Mouse (Mus musculus) gastrocnemius, postnatal 36 days (tissue): ENCODE measurements around the gene Nfil3. TPM values are rescaled to one million over a fixed set of nuclear protein-coding genes. Genes with fewer than 3 reads are reported as not detected.
A peak's percentile ranks its signal among the peaks of the same experiment; 100 is the strongest.

Experiments used
- DNase-seq, 2 experiments: peaks; one replicate each; pipeline ENCODE4 v3.0.0; 2022
- intact Hi-C: fragments of 180-260 bp; cut with DNase I; formaldehyde crosslinking; loops from one replicate; pipeline ENCODE4 v1.15.1; 2025
- total RNA-seq, 2 experiments: library from RNA; stranded (reverse); gene quantifications; 2 replicates each; pipeline ENCODE4 v1.2.3; 2021

Nfil3 gene
- total RNA-seq, 2 experiments from 2014 or later = 20.0 to 60.9 TPM

DNA sequence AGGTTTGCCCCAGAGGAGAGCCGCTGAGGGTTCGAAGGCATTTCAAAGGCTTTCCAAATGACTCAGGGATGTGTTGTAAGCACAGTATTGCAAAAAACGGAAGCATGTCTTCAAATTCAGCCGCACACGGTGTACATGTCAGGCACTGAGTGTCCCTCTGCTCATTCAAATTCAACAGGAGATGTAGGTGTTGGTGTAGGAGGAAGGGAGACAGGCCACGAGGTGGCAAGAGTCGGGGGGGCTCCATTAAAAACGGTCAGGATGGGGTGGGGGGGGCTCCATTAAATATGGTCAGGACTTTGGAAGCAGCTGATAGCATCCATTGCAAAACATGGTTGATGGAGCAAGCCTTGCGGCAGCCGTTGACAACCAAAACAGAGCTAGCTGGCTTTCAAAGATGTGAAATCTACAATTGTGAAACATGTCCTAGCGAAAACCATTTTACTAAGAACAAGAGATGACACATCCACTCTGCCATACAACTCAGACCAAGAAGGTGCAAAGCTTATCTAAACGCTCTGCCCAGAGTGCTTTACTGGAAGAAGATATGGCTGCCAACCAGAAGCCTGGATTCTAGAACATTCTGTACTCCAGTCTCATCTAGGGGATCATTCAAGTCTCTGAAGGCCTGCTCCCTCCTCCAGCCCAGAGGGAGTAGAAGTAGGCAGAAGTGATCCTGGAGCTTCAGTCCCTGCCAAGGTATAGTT lies 4.8 kb upstream of the Nfil3 start:
- intact Hi-C loops = loop anchor here (5.0 kb wide), 1 partner anchor 112 kb away; no protein-coding TSS in a partner anchor
- no peak for DNase-seq

DNA sequence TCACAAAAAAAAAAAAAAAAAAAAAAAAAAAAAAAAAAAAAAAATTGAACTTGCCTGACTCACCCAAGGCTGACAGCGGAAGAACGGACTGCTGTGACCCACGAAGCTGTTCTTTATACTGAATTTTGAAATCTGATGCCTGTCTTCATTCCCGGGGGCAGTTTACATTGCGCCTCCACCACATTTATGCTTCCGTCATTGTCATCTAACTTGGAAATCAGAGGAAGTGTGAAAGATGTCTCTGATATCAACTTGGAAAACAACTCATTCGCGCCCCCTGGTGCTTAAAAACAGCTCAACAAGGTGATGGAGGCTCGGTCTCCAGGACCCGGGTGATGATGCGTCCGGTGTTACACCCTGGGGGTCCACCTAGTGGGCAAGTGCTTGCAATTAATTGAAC lies 1.8 kb upstream of the Nfil3 start:
- intact Hi-C loops = loop anchor here (1.0 to 2.0 kb wide), 2 partner anchors 270 to 324 kb away; no protein-coding TSS in a partner anchor
- peak; percentile 85 to 86 for DNase-seq

DNA sequence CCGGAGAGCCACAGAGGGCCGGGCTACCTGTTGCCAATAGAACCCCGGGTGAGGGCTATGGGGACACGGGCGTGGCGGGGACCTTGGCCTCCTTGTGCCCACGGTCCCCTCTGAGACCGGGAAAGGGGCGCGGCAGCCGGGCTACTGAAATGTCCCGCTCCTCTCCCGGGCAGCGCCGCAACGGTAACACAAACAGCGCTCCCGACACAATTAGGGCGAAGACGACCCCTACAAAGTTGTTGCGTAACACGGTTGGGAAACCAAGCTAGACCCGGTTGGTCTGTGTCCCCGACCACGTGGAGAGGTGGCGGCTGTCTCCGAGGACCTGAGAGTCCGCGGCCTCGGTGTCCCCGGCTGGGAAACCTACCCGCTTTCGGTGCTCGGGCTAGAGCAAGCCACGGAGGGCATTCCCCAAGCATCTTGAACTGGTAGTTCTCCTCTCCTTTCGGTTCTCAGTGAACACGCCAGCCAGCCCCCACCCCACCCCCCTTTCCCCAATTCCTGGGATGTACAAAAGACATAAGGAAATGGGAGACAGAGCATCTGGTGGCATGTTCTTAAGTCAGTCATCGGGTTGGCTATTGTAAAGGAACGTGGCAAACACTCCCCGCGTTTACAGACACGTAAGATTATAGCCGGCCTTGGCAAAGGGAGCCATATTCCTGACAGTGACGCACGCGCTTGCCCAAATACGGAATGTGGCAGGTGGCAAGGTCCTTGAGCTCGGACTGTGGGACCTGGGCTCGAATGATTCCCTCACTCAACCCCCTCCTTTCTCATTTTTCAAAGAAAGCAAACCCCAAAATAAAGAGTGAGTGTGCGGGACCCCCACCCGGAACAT lies 788 bp upstream of the Nfil3 start:
- peak; percentile 34 to 39 for DNase-seq
- intact Hi-C loops = loop anchor here (2.0 kb wide), 2 partner anchors 101 to 323 kb away; no protein-coding TSS in a partner anchor

DNA sequence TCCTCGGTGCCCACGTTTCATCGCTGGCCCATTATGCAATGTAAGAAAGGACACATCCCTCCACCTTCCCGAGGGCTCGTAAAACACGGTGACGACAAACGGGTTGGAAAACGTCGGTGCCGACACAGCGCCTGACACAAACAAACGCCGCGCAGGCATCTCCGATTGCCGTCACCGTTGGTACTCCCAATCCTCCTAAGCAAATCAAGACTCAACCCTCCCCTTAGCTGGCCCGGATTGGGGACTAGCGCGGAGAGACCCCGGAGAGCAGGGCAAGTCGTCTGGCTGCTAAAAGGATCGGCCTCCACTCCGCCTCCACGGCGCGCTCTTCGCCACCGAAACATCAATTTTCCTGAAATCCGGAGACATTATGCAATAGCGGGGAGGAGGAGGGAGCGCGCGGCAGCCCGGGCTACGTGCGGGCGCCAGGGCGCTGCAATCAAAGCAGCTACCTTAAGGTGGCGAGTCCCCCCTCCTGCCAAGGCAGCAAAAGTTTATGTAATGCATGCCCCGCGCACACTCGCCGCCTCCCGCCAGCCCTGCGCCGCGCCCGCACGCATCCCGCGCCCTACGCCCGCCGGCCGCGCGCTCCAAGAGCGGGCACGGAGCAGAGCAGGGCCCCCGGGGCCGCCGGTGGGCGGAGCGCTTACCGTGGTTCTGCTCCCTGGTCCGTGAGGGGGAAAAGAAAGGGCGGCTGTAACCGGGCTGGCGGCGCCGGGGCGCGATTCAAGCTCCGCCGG lies 492 bp downstream of the Nfil3 start:
- peak; percentile 50 to 76 for DNase-seq
- intact Hi-C loops = loop anchor here (2.0 kb wide), 1 partner anchor 100 kb away; no protein-coding TSS in a partner anchor

DNA sequence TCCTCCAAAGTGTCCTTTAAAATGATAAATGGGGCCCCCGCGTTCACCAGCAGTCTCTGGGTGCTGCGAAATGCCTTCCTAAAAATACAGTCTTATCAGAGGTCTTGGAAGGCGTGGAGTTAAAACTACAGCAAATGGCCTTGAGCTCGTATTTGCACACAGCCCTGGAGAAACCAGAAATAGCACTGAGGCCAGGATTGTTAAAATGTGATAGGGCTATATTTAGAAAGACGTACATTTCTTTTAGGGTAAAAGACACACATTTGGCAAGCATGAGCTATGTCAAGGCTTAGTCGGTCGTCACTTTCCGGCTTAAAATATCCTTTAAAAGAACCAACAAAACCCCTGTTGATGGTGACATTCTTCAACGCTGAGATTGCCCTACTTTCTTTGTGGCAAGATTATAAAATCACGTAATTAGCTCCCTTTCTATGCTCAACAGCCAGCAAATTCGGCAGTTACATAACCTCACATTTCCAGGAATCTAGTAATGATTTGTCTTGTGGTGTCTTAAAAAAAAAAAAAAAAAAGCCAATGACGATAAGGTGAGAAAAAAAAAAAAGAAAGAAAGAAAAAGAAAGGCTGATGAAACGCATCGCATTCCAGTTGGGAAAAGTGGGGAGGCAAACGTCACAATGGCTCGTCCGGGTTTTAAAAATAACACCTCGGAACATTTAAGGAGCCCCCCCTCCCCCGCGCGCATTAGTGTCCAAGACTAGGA lies 1.4 kb downstream of the Nfil3 start:
- intact Hi-C loops = loop anchor here (2.0 to 5.0 kb wide), 3 partner anchors 87 to 162 kb away; no protein-coding TSS in a partner anchor
- DNase-seq = no peak

DNA sequence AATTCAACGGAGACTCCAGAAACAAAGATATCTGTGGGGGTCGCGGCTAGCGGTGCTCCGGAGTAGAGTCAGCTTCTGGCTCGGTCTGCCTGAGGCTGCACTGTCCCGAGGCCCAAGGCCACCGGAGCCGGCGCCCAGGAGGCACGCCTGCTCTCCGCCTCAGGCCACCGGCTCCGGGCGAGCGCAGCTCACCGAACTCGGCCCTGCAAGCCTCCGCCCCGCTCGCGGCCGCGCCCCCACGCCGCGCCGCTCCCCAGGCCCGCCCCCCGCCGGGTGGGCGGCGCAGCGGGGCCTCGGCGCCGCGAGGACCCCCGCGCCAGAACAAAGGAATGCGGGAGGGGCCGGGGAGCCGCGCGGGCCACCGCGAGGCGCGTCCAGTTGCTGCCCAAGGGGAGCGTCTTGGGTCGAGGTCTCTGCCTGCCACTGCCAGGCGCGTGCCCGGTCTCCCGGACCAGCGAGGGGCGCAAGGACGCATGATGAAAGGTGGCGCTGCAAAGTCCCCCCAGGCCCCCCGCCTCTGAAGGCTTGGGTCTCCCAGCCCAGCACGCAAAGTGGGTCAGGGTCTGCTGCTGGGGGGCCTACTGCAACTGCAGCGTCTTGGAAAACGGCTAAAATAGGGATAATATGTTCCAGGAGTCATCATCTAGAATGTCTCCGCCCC lies 2.4 kb downstream of the Nfil3 start:
- peak; percentile 7 to 28 for DNase-seq

DNA sequence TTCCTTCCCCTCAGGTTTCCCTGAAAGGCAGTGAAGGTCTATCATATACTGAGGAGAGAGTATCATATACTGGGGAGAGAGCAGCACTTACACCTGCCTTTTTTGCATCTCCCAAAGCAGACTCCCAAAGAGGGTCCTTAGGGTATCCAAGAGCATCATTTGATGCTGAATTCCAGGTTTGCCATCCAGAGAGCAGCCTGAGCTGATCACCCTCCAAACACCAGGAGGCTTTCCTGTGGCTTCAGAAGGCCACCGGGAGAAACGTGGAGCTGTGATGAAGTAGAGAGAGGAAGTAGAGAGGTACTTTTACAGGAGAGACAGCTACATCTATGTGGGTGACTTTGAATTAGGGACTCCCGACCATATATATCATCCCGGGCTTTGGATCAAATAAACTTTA lies 3.1 kb downstream of the Nfil3 start:
- DNase-seq = no peak
- intact Hi-C loops = loop anchor here (5.0 kb wide), 2 partner anchors 85 to 160 kb away; no protein-coding TSS in a partner anchor

More for the DNA sequence above, 2.4 kb downstream of the Nfil3 start:
- intact Hi-C loops = loop anchor here (5.0 kb wide), 2 partner anchors 86 to 161 kb away; no protein-coding TSS in a partner anchor

DNA sequence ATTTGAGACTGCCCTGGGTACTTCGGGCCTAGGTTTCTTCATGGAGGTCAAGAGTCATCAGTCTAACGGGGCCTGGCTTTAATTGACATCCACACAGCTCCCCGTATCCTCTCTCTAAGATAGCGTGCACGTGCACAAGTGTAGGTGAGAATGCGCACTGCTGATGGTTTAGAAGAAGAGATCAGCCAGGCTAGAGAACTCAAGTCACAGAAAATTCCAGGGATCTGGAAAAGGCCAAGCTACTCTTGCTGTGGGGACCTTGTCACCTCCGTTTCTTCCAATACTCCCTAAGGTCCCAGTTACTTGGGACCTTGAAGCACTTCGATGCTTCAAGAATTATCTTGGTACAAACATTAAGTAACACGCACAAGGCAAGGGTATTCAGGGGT lies 3.7 kb downstream of the Nfil3 start:
- intact Hi-C loops = loop anchor here (5.0 kb wide), 2 partner anchors 85 to 160 kb away; no protein-coding TSS in a partner anchor
- peak in 1 of 2 experiments; percentile 14 for DNase-seq

DNA sequence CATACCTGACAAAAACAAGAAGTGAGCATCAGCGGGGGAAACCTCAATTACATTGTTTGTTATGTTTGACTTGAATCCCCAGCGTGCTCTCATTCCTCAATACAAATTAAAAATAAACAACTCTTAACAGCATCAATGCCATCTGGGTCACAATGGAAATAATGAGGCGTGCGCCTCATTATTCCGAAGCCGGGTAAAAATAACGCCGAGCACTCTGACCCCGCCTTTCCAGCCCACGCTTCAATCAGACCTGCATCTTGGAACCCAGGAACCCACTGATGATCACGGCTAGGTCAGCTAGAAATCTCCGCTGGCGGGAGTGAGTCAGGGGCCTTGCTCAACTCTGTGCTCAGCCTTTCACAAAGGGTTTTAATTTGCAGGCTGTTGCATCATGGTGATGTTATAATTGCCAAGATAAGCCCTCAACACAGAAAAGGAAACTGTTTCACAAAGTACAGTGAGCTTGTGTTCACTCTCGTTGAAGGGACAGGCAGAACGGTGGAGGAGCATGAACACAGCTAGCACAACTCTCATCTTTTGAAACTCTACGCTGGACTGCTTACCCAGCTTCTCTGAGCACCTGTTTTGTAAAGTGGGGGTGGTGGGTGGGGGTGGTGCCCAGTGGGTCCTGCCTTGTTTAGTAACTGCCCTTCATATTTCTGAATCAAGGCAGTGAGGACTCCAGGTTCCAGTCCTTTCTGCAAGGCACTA lies 4.2 kb downstream of the Nfil3 start:
- no peak for DNase-seq

DNA sequence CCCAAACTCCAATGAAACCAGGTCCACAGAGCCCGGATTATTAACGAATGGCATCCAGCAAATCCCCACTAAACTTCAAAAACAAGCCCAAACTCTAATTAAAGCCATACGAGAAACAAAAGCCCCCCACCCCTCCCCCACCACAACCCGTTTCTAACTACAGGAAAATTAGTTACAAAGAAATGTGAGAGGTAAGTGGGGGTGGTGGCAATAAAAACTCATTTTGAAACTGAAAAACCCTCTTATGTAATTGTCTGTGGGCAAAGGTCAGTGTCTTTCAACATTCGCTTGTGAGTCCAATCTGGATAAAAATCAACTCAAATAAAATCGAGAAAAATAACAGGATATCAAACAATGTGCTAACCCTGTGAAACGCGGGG lies 4.8 kb downstream of the Nfil3 start:
- intact Hi-C loops = loop anchor here (5.0 kb wide), 2 partner anchors 84 to 159 kb away; no protein-coding TSS in a partner anchor
- no peak for DNase-seq

More for the DNA sequence above, 4.2 kb downstream of the Nfil3 start:
- intact Hi-C loops = loop anchor here (5.0 kb wide), 2 partner anchors 84 to 159 kb away; no protein-coding TSS in a partner anchor

DNA sequence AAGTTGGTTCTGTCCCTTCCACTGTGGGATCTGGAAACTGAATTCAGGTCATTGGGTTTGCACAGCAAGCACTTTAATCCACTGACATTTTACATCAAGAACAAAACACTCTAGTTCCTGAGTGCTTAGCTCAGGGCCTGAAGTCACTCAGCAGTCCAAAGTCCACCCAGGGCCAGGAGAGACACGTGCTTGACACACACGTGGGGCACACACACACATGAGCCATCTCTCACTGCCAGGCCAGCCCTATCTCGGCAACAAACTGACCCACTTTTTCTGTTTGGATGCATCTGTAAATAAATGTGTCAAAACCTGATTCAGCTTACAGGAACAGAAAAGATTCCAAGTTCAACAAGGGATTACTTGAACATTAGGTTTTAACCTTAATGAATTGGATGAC lies 6.2 kb downstream of the Nfil3 start:
- DNase-seq = peak in 1 of 2 experiments; percentile 31
- intact Hi-C loops = loop anchor here (2.0 to 5.0 kb wide), 3 partner anchors 32 to 157 kb away; no protein-coding TSS in a partner anchor

DNA sequence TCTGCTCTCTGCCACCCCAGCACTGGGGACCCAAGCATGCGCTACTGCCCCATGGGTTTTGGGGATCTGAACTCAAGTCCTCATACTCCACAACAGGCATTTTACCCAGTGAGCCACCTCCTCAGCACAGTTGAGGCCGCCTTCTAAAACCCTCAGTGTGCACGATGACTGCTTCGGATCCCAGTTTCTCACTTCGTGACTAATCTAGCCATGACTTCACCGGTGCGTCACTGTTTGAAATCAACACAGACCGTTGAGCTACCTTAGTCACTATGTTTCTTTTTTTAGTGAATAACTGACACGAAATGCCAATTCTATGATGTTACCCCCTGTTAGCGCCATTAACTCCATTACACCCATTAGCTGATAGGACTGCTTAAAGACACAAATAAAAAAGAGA lies 7.4 kb downstream of the Nfil3 start:
- DNase-seq = no peak
- intact Hi-C loops = no loop called here

DNA sequence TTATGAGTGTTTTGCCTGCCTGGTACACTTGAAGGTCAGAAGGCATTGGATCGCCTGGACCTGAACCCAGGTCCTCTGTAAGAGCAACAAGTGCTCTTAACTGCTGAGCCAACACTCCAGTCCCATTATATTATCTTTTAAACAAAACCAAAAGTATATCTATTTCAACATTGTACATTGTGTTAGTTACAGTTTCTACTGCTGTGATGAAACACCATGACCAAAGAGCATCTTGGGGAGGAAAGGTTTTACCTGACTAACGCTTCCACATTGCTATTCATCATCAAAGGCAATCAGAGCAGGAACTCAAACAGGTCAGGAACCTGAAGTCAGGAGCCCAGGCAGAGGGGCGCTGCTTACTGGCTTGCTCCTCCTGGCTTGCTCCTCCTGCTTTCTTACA lies 8.2 kb downstream of the Nfil3 start:
- intact Hi-C loops = no loop called here
- DNase-seq = no peak

DNA sequence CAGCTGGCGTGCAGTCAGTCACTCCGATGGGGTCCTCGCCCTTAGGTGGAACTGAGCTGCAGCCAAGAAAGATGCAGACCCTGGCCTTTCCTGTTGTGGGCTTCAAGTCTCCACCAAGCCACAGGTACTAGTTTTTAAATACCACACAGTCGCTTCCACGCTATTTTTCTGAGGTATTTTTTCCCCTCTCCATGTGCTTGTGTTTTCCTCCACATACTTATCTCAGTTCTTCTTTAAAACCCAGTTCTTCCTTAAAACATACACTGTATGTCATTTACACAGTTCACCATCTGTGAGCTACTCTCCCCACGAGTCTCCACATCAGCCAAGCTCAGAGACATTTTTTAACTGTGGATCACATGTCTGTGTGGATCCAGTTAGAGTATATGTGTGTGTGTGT lies 10.0 kb downstream of the Nfil3 start:
- intact Hi-C loops = no loop called here
- no peak for DNase-seq

DNA sequence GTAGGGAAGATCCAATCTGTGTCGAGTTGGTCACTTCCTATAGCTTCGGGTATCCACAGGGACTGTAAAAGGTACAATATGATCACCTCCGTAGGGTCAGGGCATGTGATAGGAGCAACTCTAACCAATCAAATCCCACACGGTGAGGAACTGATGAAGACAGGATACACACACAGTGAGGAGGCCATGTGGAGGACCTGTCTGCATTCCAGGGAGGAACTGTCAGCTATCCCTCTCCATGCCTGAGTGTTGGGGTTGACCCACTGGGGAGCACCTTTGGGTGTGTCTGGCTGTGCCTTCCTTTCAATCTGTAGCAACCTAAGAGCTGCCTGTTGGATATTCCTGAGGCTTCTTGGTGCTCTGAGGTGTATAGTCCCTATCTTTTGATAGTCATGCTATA lies 18.0 kb downstream of the Nfil3 start:
- intact Hi-C loops = no loop called here

DNA sequence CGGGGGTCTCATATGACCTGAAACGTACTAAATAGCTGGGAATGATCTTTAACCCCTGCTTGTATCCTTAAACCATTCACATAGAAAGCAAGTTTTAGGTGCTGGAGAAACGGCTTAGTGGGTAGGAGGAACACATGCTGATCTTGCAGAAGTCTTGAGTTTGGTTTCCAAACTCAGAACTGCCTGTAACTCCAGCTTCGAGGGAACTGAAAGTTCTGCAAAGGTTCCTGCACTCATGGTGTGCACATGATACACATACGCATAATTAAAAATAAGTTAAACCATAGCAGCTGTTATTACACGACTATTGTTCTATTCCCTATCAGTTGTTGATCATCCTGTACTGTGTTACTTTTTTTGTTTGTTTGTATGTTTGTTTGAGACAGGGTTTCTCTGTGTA lies 18.5 kb downstream of the Nfil3 start:
- intact Hi-C loops = no loop called here

More for the DNA sequence above, 18.0 kb downstream of the Nfil3 start:
- DNase-seq = no peak

DNA sequence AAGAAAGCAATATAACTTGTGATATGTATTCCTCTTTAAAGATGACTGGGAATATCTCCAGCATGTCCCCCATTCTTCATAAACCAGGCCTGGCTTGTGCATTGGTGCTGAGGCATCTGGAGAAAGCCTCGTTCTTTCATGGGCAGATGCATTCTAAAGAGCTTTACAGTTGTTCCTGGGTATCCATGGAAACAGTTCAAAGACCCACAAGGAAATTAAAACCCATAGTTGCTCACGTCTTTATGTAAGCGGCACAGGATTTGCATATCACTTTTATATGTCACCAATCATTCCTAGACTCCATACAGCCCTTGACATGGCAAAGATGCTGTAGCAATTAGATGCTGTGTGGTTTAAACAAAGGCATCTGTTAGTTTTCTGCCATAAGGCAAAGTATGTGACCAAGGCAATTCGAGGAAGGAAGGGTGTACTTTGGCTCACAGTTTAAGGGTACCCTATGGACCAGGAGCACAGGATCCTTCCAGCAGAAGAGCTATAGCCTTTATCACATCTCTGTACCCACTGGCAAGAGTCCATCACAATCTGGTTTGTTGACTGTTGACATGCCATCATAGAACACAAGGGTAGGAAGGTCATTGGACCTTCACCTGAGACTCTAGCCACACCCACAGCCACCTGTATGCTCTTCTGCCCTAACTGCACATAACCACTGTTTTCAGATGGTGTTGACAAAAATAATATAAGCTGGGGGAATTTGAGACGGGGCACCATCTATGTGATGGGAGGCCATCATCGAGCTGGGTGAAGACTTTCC lies 26.9 kb downstream of the Nfil3 start:
- no peak for DNase-seq
- intact Hi-C loops = no loop called here

More for the DNA sequence above, 18.5 kb downstream of the Nfil3 start:
- no peak for DNase-seq

DNA sequence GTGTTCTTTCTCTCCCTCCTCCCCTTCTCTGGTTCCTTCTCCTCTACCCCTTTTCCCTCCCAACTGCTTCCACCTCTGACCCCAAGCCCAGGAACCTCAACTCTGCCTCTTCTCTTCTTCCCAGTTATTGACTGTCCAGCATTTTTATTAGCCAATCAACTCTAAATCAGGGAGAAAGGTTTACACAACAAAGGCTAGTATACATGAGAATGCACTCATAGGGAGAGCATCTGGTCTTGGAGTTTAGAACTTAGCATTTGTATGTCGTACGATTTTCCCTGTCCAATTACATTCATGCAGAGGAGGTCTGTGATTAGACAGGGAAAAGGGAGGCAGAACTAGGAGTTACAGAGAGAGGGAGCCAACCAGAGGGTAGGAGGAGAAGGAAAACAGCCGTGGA lies 31.7 kb downstream of the Nfil3 start:
- DNase-seq = no peak
- intact Hi-C loops = no loop called here
